Mouse (Mus musculus): ENCODE results near the gene Rab11fip4. TPM values are rescaled to one million over a fixed set of nuclear protein-coding genes. Genes with fewer than 3 reads are reported as not detected.
A peak's percentile ranks its signal among the peaks of the same experiment; 100 is the strongest.

Rab11fip4 gene
- total and polyA plus RNA-seq, 2 experiments from 2014 or later, result 21.7 to 80.9 TPM

DNA sequence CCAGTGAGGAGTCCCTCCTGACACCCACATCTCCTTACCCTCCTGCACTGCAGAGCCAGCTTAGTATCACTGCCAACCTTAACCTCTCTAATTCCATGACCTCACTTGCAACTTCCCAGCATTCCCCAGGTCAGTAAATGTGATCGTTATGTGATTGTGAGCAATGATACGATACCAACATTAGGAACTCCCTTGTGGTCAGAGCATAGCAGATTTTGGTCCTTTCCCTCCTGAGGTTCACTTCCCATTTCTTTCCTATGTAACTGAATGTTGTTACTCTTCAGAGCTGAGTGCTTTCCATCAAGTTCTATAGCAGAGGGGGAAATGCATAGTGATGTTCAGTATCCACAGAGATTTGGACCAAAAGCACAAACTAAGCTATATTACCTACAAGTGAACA, 20.7 kb upstream of the Rab11fip4 start:
- no peak for TF ChIP-seq CTCF (IDR thresholded peaks at IDR 0.05; ENCODE audit: low read depth)
- Histone ChIP-seq H3K9me3 (ENCODE audit: low read length) (no peaks in the 10 kb centered on the region), H3K36me3 (ENCODE audit: insufficient read depth) (peaks cover 59% of the 10 kb centered on the region), H3K4me2 (ENCODE audit: low read depth) (no peak overlapping the region), H3K4me1 (ENCODE audit: insufficient read depth) (no peaks in the 10 kb centered on the region), H3K27me3 (ENCODE audit: insufficient read depth, low read length) (no peaks in the 10 kb centered on the region), H3K4me3 (ENCODE audit: low read depth, low read length) (no peak overlapping the region), H3K9ac (no peak overlapping the region), H3K27ac (ENCODE audit: low read depth, low read length) (no peak overlapping the region)
- DNase-seq (no peak), ATAC-seq (no peak)
- WGBS, result 92% methylated on average over 2 of the region's 2 CpGs

DNA sequence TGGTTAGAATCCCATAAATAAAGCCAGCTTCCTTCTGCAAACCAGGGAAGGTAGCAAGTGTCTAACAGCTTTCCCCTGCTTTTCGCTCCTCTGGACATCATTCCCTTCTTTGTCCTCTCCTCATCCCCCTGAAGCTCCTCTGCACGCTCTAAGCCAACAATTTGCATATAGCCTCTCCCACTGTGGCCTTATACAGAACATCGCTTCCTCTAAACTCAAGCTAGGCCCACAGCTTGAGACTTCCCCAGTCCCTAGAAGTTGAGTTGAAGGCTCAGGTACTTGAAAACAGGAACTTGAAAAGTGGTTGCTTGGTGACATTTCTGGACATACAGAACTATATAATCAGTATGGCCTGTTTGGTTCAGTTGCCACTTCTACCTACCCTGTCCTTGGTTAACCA, 17.2 kb upstream of the Rab11fip4 start:
- no peak overlapping the region for H3K4me3 ChIP-seq (ENCODE audit: low read depth, low read length)
- H3K9me3 ChIP-seq (ENCODE audit: low read length), result no peaks in the 10 kb centered on the region
- H3K27me3 ChIP-seq (ENCODE audit: insufficient read depth, low read length), result no peaks in the 10 kb centered on the region
- 72% methylated on average over 3 of the region's 3 CpGs for WGBS
- H3K4me2 ChIP-seq (ENCODE audit: low read depth), result no peak overlapping the region
- no peaks in the 10 kb centered on the region for H3K4me1 ChIP-seq (ENCODE audit: insufficient read depth)
- ATAC-seq (no peak), DNase-seq (no peak)
- peaks cover 50% of the 10 kb centered on the region for H3K36me3 ChIP-seq (ENCODE audit: insufficient read depth)
- no peak for TF ChIP-seq CTCF (IDR thresholded peaks at IDR 0.05; ENCODE audit: low read depth)
- no peak overlapping the region for H3K9ac ChIP-seq
- H3K27ac ChIP-seq (ENCODE audit: low read depth, low read length), result no peak overlapping the region

DNA sequence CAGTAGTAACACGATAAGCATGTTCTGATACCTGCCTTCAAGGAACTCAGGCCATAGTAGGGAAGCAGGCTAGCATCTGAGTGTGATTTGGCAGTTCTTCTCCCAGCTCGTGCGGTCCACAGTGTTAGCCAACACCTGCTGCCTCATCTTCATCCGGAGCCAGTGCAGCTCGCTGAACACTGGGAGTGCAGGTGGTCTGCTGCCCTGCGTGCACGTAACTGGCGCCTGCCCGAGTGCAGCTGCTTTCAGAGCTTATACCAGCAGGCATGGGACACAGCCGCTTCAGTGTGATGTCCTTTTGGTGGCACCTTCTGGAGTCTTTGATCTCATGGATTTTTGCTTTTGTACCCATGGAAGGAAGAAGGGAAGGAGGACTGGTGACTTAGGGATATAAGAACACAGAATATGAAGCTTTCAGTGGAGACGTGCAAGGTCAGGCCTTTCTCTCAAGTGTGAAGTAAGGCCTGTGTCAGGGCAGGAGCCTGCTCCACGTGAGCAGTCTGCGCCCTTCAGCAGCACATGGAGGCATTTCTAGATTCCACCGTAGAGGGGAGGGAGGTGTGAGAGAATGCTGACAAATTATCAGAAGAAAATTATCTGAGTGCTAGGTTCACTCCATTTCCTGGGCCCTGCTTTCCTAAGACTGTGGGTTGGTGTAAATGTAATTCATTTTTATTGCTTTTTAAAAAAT, 15.5 kb upstream of the Rab11fip4 start:
- Histone ChIP-seq H3K9me3 (ENCODE audit: low read length) (no peaks in the 10 kb centered on the region), H3K27ac (ENCODE audit: low read depth, low read length) (no peak overlapping the region), H3K4me2 (ENCODE audit: low read depth) (no peak overlapping the region), H3K27me3 (ENCODE audit: insufficient read depth, low read length) (no peaks in the 10 kb centered on the region), H3K4me1 (ENCODE audit: insufficient read depth) (no peaks in the 10 kb centered on the region), H3K36me3 (ENCODE audit: insufficient read depth) (peaks cover 40% of the 10 kb centered on the region), H3K4me3 (ENCODE audit: low read depth, low read length) (no peak overlapping the region), H3K9ac (no peak overlapping the region)
- no peak for TF ChIP-seq CTCF (IDR thresholded peaks at IDR 0.05; ENCODE audit: low read depth)
- no peak for DNase-seq
- 86% methylated on average over 14 of the region's 14 CpGs for WGBS
- ATAC-seq, result no peak

DNA sequence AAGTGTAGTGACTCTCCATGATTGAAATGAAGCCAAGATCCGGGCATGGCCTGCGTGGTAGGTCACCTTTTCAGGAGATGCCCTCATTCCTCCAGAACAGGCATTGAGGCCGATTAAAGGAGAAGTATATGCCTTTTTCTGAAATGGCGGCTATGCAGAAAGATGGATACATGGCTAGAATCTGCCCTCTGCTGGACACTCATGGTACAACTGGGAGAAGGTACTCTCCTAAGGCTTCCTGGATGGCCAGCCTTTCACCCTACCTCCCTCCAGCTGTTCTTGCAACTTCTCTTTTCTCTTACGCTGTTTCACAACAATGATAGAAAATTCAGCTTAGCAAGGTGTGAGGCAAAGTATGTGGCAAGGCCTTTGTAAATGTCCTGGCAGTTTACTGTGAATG, 13.3 kb upstream of the Rab11fip4 start:
- DNase-seq, result peak; percentile 84
- WGBS, result 40% methylated on average over 5 of the region's 5 CpGs
- Histone ChIP-seq H3K4me2 (ENCODE audit: low read depth) (no peak overlapping the region), H3K27me3 (ENCODE audit: insufficient read depth, low read length) (no peaks in the 10 kb centered on the region), H3K27ac (ENCODE audit: low read depth, low read length) (no peak overlapping the region), H3K4me3 (ENCODE audit: low read depth, low read length) (no peak overlapping the region), H3K4me1 (ENCODE audit: insufficient read depth) (no peaks in the 10 kb centered on the region), H3K9me3 (ENCODE audit: low read length) (no peaks in the 10 kb centered on the region), H3K9ac (no peak overlapping the region), H3K36me3 (ENCODE audit: insufficient read depth) (peaks cover 27% of the 10 kb centered on the region)
- ATAC-seq, result peak; percentile 75; the same call in 1 of the 2 replicates
- peak; percentile 82 for TF ChIP-seq CTCF (IDR thresholded peaks at IDR 0.05; ENCODE audit: low read depth)

DNA sequence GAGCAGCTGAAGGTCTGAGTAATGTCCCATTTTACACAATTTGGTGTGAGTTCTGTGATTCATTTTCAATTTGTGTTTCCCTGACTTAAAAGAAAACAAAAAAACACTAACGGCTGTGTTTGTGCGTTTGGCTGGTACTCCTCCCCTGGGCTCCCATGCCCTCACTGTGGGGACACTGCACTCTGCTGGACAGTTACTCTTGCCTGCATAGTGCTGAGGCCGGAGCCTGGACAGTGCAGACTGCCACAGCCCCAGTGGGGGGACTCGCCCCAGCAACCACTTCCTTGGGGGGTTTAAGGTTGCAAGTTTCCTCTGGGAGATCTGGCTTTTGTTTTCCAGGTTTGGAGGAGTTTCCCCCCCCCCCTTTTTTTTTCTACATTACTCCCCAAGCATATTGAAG, 10.4 kb upstream of the Rab11fip4 start:
- Histone ChIP-seq H3K4me2 (ENCODE audit: low read depth) (no peak overlapping the region), H3K36me3 (ENCODE audit: insufficient read depth) (peaks cover 9% of the 10 kb centered on the region; the same call in 1 of the 2 replicates), H3K27ac (ENCODE audit: low read depth, low read length) (no peak overlapping the region), H3K4me1 (ENCODE audit: insufficient read depth) (no peaks in the 10 kb centered on the region), H3K9ac (no peak overlapping the region), H3K4me3 (ENCODE audit: low read depth, low read length) (no peak overlapping the region), H3K9me3 (ENCODE audit: low read length) (no peaks in the 10 kb centered on the region), H3K27me3 (ENCODE audit: insufficient read depth, low read length) (no peaks in the 10 kb centered on the region)
- ATAC-seq (no peak), DNase-seq (no peak)
- peak; percentile 20; the same call in 1 of the 2 replicates for TF ChIP-seq CTCF (IDR thresholded peaks at IDR 0.05; ENCODE audit: low read depth)
- WGBS, result 42% methylated on average over 4 of the region's 4 CpGs

DNA sequence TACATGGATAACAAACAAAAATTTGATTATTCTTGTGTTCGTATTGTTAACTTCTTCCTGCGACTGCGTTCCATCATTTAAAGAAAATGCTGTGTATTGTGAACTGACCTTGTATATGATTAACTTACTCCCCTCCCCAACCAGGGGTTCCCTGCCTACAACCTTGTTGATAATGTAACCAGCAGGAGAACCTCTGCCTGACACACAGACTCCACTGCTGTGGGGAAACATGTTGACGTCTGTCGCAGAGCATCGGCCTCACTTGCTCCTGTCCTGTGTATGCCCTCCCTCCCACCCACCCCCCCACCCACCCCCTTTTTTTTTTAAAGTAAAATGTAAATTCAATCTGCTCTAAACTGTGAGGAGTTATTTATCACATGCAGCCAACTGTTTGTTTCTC, 9.8 kb upstream of the Rab11fip4 start:
- Histone ChIP-seq H3K36me3 (ENCODE audit: insufficient read depth) (0 out of 2 replicates have a peak, but pooled peaks cover 8% of the 10 kb centered on the region), H3K4me2 (ENCODE audit: low read depth) (no peak overlapping the region), H3K4me3 (ENCODE audit: low read depth, low read length) (no peak overlapping the region), H3K9ac (no peak overlapping the region), H3K27ac (ENCODE audit: low read depth, low read length) (no peak overlapping the region), H3K9me3 (ENCODE audit: low read length) (no peaks in the 10 kb centered on the region), H3K4me1 (ENCODE audit: insufficient read depth) (no peaks in the 10 kb centered on the region), H3K27me3 (ENCODE audit: insufficient read depth, low read length) (no peaks in the 10 kb centered on the region)
- TF ChIP-seq CTCF (IDR thresholded peaks at IDR 0.05; ENCODE audit: low read depth), result no peak
- ATAC-seq (no peak), DNase-seq (no peak)
- 91% methylated on average over 6 of the region's 6 CpGs for WGBS

DNA sequence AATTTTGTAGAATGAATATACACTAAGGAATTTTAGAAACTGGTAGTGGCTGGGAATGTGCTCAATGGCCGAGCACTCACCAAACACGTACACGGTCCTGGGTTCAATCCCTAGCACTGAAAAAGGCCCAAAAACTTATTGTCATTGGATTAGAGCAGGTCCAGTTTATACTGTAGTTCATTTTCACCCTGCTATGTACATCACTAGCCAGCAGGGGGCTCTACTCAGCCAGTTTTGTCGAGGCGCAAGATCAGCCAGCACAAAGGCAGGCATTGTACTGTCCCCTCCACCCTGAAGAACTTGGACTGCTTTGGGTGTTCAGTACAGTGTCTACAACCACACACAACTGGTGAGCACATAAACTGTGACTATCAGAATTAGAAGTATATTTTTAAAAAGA, 6.8 kb upstream of the Rab11fip4 start:
- no peak overlapping the region for H3K4me3 ChIP-seq (ENCODE audit: low read depth, low read length)
- 5% methylated on average over 5 of the region's 5 CpGs for WGBS

More for the DNA sequence above, 6.8 kb upstream of the Rab11fip4 start:
- H3K9me3 ChIP-seq (ENCODE audit: low read length), result no peaks in the 10 kb centered on the region
- no peaks in the 10 kb centered on the region for H3K4me1 ChIP-seq (ENCODE audit: insufficient read depth)
- peak; percentile 90 for TF ChIP-seq CTCF (IDR thresholded peaks at IDR 0.05; ENCODE audit: low read depth)
- no peak overlapping the region for H3K4me2 ChIP-seq (ENCODE audit: low read depth)
- no peak overlapping the region for H3K9ac ChIP-seq
- no peak overlapping the region for H3K27ac ChIP-seq (ENCODE audit: low read depth, low read length)
- no peaks in the 10 kb centered on the region for H3K36me3 ChIP-seq (ENCODE audit: insufficient read depth)
- H3K27me3 ChIP-seq (ENCODE audit: insufficient read depth, low read length), result 0 out of 2 replicates have a peak, but pooled peaks cover 2% of the 10 kb centered on the region
- ATAC-seq, result peak; percentile 89
- DNase-seq, result peak; percentile 88
